Mouse (Mus musculus) testis, adult 2 months (tissue): Measurements from ENCODE around the gene Zfp69. TPM values are rescaled to one million over a fixed set of nuclear protein-coding genes. Genes with fewer than 3 reads are reported as not detected.

Source experiments
- H3K27ac ChIP-seq: fragments of 200-500 bp; 2 replicates; pipeline ENCODE4 v1.5.1; 2012; ENCODE audit warnings: low read depth, low read length; ENCODE audit not compliant: control insufficient read depth, insufficient read depth
- H3K27me3 ChIP-seq: fragments of 200-500 bp; 2 replicates; pipeline ENCODE4 v1.6.1; 2012; ENCODE audit warnings: mild to moderate bottlenecking, low read length, moderate library complexity; ENCODE audit not compliant: control insufficient read depth, insufficient read depth
- H3K36me3 ChIP-seq: fragments of 200-500 bp; 2 replicates; pipeline ENCODE4 v1.6.1; 2012; ENCODE audit warnings: mild to moderate bottlenecking, low read length; ENCODE audit not compliant: control insufficient read depth, insufficient read depth
- H3K4me1 ChIP-seq: fragments of 200-500 bp; 2 replicates; pipeline ENCODE4 v1.6.1; 2012; ENCODE audit warnings: low read length; ENCODE audit not compliant: control insufficient read depth, insufficient read depth
- H3K4me3 ChIP-seq: fragments of 200-500 bp; 2 replicates; pipeline ENCODE4 v1.5.1; 2012; ENCODE audit warnings: low read depth, mild to moderate bottlenecking, low read length, moderate library complexity, mixed read lengths; ENCODE audit not compliant: control insufficient read depth
- CTCF ChIP-seq: fragments of 200-500 bp; IDR thresholded peaks from 2 replicates; pipeline ENCODE4 v1.5.1; 2012; ENCODE audit warnings: low read depth, mild to moderate bottlenecking, inconsistent platforms, low read length, moderate library complexity; ENCODE audit not compliant: control insufficient read depth, insufficient read depth, insufficient replicate concordance
- POLR2A ChIP-seq: fragments of 200-500 bp; IDR thresholded peaks from 2 replicates; pipeline ENCODE4 v1.6.1; 2012; ENCODE audit warnings: low read depth, mild to moderate bottlenecking, inconsistent platforms, low read length, moderate library complexity; ENCODE audit not compliant: control insufficient read depth
- polyA plus RNA-seq: library from polyadenylated mRNA; depleted of rRNA; stranded (reverse); fragments of >200 nt; gene quantifications from 2 replicates; pipeline ENCODE4 v1.2.3, GENCODE M21; 2012

Gene Zfp69
- polyA plus RNA-seq, 1 experiment: 2.4 TPM

- peak; percentile 68; the same call in 1 of the 2 replicates for TF ChIP-seq CTCF
- TF ChIP-seq POLR2A: no peak
- Histone ChIP-seq H3K27me3 (no peaks in the 10 kb centered on the region), H3K36me3 (no peaks in the 10 kb centered on the region), H3K4me1 (no peaks in the 10 kb centered on the region), H3K27ac (no peak overlapping the region), H3K4me3 (no peak overlapping the region)
Observed at GRCm38 (mm10) chr4:120909558-120910150, 41.8 kb downstream of the Zfp69 start.

- no peak for TF ChIP-seq POLR2A
- Histone ChIP-seq H3K27ac (no peak overlapping the region), H3K4me1 (no peaks in the 10 kb centered on the region), H3K27me3 (no peaks in the 10 kb centered on the region), H3K36me3 (no peaks in the 10 kb centered on the region), H3K4me3 (no peak overlapping the region)
Observed at GRCm38 (mm10) chr4:120905644-120906043, 45.9 kb downstream of the Zfp69 start.

- Histone ChIP-seq H3K4me1 (no peaks in the 10 kb centered on the region), H3K36me3 (no peaks in the 10 kb centered on the region), H3K27me3 (no peaks in the 10 kb centered on the region), H3K4me3 (no peak overlapping the region), H3K27ac (no peak overlapping the region)
- TF ChIP-seq CTCF: no peak
- TF ChIP-seq POLR2A: no peak
Observed at GRCm38 (mm10) chr4:120904533-120904932, 47.0 kb downstream of the Zfp69 start.

GRCm38 (mm10) chr4:120895810-120896584 is 55.5 kb downstream of the Zfp69 start:
- H3K27ac ChIP-seq: no peak overlapping the region
- TF ChIP-seq CTCF (no peak), POLR2A (no peak)
- no peak overlapping the region for H3K4me3 ChIP-seq
- no peaks in the 10 kb centered on the region for H3K27me3 ChIP-seq
- H3K4me1 ChIP-seq: no peaks in the 10 kb centered on the region; the same call in 1 of the 2 replicates
- no peaks in the 10 kb centered on the region; the same call in 1 of the 2 replicates for H3K36me3 ChIP-seq

GRCm38 (mm10) chr4:120895226-120895625 is 56.3 kb downstream of the Zfp69 start:
- Histone ChIP-seq H3K4me1 (no peaks in the 10 kb centered on the region; the same call in 1 of the 2 replicates), H3K27me3 (no peaks in the 10 kb centered on the region), H3K4me3 (no peak overlapping the region), H3K36me3 (no peaks in the 10 kb centered on the region; the same call in 1 of the 2 replicates), H3K27ac (no peak overlapping the region)
- TF ChIP-seq CTCF (no peak), POLR2A (no peak)

GRCm38 (mm10) chr4:120894584-120894983 is 56.9 kb downstream of the Zfp69 start:
- TF ChIP-seq CTCF: no peak
- no peak for TF ChIP-seq POLR2A
- Histone ChIP-seq H3K27me3 (no peaks in the 10 kb centered on the region), H3K4me1 (no peaks in the 10 kb centered on the region; the same call in 1 of the 2 replicates), H3K36me3 (no peaks in the 10 kb centered on the region; the same call in 1 of the 2 replicates), H3K4me3 (no peak overlapping the region), H3K27ac (no peak overlapping the region)

- TF ChIP-seq CTCF: no peak
- no peak for TF ChIP-seq POLR2A
- no peaks in the 10 kb centered on the region for H3K27me3 ChIP-seq
- no peak overlapping the region for H3K27ac ChIP-seq
- no peak overlapping the region for H3K4me3 ChIP-seq
- no peaks in the 10 kb centered on the region; the same call in 1 of the 2 replicates for H3K4me1 ChIP-seq
- H3K36me3 ChIP-seq: no peaks in the 10 kb centered on the region; the same call in 1 of the 2 replicates
Observed at GRCm38 (mm10) chr4:120893656-120894401, 57.7 kb downstream of the Zfp69 start.
